Mouse (Mus musculus): Measurements from ENCODE around the gene Hk2. TPM values are rescaled to one million over a fixed set of nuclear protein-coding genes. Genes with fewer than 3 reads are reported as not detected.

The Hk2 gene
- polyA plus RNA-seq, 1 experiment: 81.2 TPM

DNA sequence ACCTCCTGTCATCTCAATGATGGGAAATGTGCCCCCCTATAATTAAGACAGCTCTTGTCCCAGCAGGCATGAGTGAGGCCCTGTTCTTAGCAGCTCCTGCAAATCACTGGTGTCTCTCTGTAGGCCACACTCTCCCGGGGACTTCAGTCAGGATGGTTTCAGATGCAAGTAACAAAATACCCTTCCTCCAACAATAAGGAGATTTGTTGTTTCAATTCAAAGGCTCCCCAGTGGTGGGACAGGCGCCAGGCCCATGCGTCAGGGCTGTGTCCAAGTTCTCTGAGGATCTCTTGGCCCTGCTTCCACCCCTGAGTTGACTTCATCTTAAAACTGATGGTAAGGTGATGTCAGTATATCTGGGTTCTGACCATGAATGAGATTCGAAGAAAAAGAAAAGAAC lies 9.7 kb upstream of the Hk2 start:
- no peaks in the 10 kb centered on the region for H3K27me3 ChIP-seq (ENCODE audit: control insufficient read depth, insufficient read depth, insufficient read length)
- TF ChIP-seq USF1 (IDR thresholded peaks at IDR 0.05; ENCODE audit: low read depth) (no peak), MAX (IDR thresholded peaks at IDR 0.05; ENCODE audit: low read depth) (no peak), TCF12 (IDR thresholded peaks at IDR 0.05; ENCODE audit: insufficient read depth, poor library complexity, severe bottlenecking) (no peak), CEBPB (IDR thresholded peaks at IDR 0.05; ENCODE audit: insufficient read depth, poor library complexity, severe bottlenecking) (no peak), E2F4 (IDR thresholded peaks at IDR 0.05; ENCODE audit: insufficient read depth) (no peak), POLR2A (IDR thresholded peaks at IDR 0.05; ENCODE audit: insufficient read length, low read depth) (no peak), MYOG (IDR thresholded peaks at IDR 0.05; ENCODE audit: control insufficient read depth in 1 of 3, insufficient read depth in 1 of 3, insufficient read length in 2 of 3, low read depth in 2 of 3) (no peak), REST (IDR thresholded peaks at IDR 0.05; ENCODE audit: insufficient read depth, insufficient read length) (no peak), POLR2AphosphoS2 (IDR thresholded peaks at IDR 0.05; ENCODE audit: insufficient read length, low read depth) (no peak), MYOD1 (IDR thresholded peaks at IDR 0.05; ENCODE audit: control insufficient read depth in 1 of 3, insufficient read length in 2 of 3, low read depth in 2 of 3) (no peak), TCF3 (IDR thresholded peaks at IDR 0.05; ENCODE audit: insufficient read length, low read depth) (no peak), SRF (IDR thresholded peaks at IDR 0.05; ENCODE audit: control insufficient read depth, insufficient read length, low read depth) (no peak)
- H3K4me2 ChIP-seq (ENCODE audit: low read depth): no peak overlapping the region

DNA sequence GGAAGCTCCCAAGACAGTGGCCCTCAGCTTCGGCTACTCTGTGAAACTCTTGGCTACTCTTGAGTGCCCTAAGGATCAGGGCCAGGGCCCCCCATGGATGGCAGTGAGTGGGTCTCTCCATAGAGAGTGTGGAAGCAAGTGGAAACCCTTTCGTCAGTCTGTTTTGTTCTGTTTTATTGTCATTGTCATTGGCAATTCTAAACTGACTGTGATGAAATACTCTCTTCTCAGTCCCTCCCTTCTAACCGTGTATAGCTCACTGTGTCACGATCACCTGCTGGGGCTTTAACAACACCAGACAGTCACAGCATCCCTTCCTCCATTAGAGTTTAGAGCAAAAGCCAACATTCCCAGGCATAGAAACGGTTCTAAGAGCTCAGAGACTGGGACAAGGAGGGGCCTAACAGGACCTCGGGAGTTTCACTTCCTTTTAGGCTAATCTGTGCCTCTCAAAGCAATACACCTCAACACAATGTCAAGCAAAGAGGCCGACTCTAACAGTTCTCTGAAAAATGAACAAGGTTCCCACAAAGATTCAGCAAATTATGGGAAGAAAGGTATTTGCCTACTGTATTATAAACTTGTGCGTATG lies 6.6 kb upstream of the Hk2 start:
- H3ac ChIP-seq (ENCODE audit: control insufficient read depth, insufficient read length): no peak overlapping the region
- H3K4me2 ChIP-seq (ENCODE audit: low read depth): no peak overlapping the region

More for the DNA sequence above, 9.7 kb upstream of the Hk2 start:
- Histone ChIP-seq H3K36me3 (ENCODE audit: control insufficient read depth, insufficient read depth) (no peaks in the 10 kb centered on the region), H3K79me2 (ENCODE audit: control insufficient read depth, insufficient read depth) (no peaks in the 10 kb centered on the region), H3ac (ENCODE audit: control insufficient read depth, insufficient read length) (no peak overlapping the region), H3K4me3 (no peak overlapping the region)

DNA sequence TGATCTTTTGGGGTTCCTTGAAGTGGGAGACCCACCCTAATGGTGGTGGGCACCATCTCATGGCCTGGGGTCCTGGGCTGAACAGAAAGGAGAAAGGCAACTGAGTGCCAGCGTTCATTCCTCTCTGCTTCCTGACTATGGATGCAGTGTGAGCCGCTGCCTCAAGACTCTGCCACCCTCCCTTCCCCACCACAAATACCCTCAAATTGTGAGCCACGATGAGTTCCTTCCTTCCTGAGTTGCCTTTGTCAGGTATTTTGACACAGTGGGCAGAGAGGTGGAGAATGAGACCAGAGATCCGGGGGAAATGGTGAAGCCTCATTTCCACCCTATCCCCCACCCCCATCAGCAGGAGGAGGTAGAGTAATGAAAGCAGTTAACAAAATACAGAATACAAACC lies 6.1 kb upstream of the Hk2 start:
- Histone ChIP-seq H3K79me2 (ENCODE audit: control insufficient read depth, insufficient read depth) (no peaks in the 10 kb centered on the region), H3K4me2 (ENCODE audit: low read depth) (no peak overlapping the region)
- TF ChIP-seq TCF3 (IDR thresholded peaks at IDR 0.05; ENCODE audit: insufficient read length, low read depth) (no peak), MAX (IDR thresholded peaks at IDR 0.05; ENCODE audit: low read depth) (no peak), SRF (IDR thresholded peaks at IDR 0.05; ENCODE audit: control insufficient read depth, insufficient read length, low read depth) (no peak), MYOD1 (IDR thresholded peaks at IDR 0.05; ENCODE audit: control insufficient read depth in 1 of 3, insufficient read length in 2 of 3, low read depth in 2 of 3) (no peak), USF1 (IDR thresholded peaks at IDR 0.05; ENCODE audit: low read depth) (no peak), CEBPB (IDR thresholded peaks at IDR 0.05; ENCODE audit: insufficient read depth, poor library complexity, severe bottlenecking) (no peak), POLR2A (IDR thresholded peaks at IDR 0.05; ENCODE audit: insufficient read length, low read depth) (no peak)

More for the DNA sequence above, 6.6 kb upstream of the Hk2 start:
- H3K36me3 ChIP-seq (ENCODE audit: control insufficient read depth, insufficient read depth): no peaks in the 10 kb centered on the region
- TF ChIP-seq USF1 (IDR thresholded peaks at IDR 0.05; ENCODE audit: low read depth): no peak
- H3K27me3 ChIP-seq (ENCODE audit: control insufficient read depth, insufficient read depth, insufficient read length): no peaks in the 10 kb centered on the region
- no peaks in the 10 kb centered on the region for H3K79me2 ChIP-seq (ENCODE audit: control insufficient read depth, insufficient read depth)
- no peak overlapping the region for H3K4me3 ChIP-seq

DNA sequence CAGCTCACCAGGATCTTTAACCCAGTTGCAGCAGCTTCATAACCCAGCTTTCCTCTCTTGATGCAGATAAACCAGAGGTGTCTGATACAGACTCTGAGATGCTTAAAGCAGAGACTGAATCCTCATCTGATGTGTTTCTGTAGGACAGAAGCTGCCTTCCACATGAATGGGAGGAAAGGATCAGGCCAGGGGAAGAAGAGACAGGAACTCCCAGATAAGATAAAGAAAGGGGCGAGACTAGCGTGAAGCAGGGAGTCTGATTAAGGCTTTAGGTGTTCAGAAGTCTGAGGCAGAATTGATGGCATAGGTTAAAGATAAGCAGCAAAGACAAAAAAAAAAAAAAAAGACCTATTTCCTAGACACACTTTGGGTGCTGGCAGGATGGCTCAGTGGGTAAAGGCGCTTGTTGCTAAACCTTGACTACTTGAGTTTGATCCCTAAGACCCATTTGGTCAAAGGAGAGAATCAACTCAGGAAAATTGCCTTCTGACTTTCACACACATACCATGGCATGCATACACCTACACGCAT lies 2.9 kb upstream of the Hk2 start:
- Histone ChIP-seq H3K79me2 (ENCODE audit: control insufficient read depth, insufficient read depth) (peaks cover 9% of the 10 kb centered on the region), H3ac (ENCODE audit: control insufficient read depth, insufficient read length) (no peak overlapping the region), H3K4me2 (ENCODE audit: low read depth) (no peak overlapping the region), H3K36me3 (ENCODE audit: control insufficient read depth, insufficient read depth) (no peaks in the 10 kb centered on the region), H3K27me3 (ENCODE audit: control insufficient read depth, insufficient read depth, insufficient read length) (no peaks in the 10 kb centered on the region), H3K4me3 (no peak overlapping the region)
- TF ChIP-seq MYOG (IDR thresholded peaks at IDR 0.05; ENCODE audit: control insufficient read depth in 1 of 3, insufficient read depth in 1 of 3, insufficient read length in 2 of 3, low read depth in 2 of 3): no peak

More for the DNA sequence above, 6.1 kb upstream of the Hk2 start:
- H3K4me3 ChIP-seq: no peak overlapping the region
- H3K27me3 ChIP-seq (ENCODE audit: control insufficient read depth, insufficient read depth, insufficient read length): no peaks in the 10 kb centered on the region
- no peaks in the 10 kb centered on the region for H3K36me3 ChIP-seq (ENCODE audit: control insufficient read depth, insufficient read depth)
- H3ac ChIP-seq (ENCODE audit: control insufficient read depth, insufficient read length): no peak overlapping the region

DNA sequence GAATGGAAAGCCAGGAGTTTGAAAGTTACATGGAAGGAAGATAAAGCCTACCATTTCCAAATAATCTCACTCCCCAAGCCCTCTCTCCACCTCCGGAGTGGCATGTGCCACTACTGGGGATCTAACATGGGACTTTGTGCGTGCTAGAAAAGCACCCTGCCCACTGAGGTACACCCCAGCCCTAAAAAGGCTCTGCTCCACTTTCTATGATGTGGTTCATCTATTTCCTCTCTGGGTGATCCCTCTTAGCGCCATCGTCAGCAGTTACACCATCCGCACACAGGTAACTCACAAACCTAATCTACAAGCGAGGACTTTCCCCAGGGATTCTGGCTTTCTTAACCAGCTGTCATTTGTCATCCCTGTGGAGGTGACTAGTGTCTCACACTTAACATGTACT lies 1.1 kb upstream of the Hk2 start:
- TF ChIP-seq CEBPB (IDR thresholded peaks at IDR 0.05; ENCODE audit: insufficient read depth, poor library complexity, severe bottlenecking) (no peak), TCF12 (IDR thresholded peaks at IDR 0.05; ENCODE audit: insufficient read depth, poor library complexity, severe bottlenecking) (no peak), USF1 (IDR thresholded peaks at IDR 0.05; ENCODE audit: low read depth) (no peak), REST (IDR thresholded peaks at IDR 0.05; ENCODE audit: insufficient read depth, insufficient read length) (no peak), MYOD1 (IDR thresholded peaks at IDR 0.05; ENCODE audit: control insufficient read depth in 1 of 3, insufficient read length in 2 of 3, low read depth in 2 of 3) (no peak), POLR2A (IDR thresholded peaks at IDR 0.05; ENCODE audit: insufficient read length, low read depth) (no peak), SRF (IDR thresholded peaks at IDR 0.05; ENCODE audit: control insufficient read depth, insufficient read length, low read depth) (no peak), POLR2AphosphoS2 (IDR thresholded peaks at IDR 0.05; ENCODE audit: insufficient read length, low read depth) (no peak), MAX (IDR thresholded peaks at IDR 0.05; ENCODE audit: low read depth) (no peak), TCF3 (IDR thresholded peaks at IDR 0.05; ENCODE audit: insufficient read length, low read depth) (no peak), MYOG (IDR thresholded peaks at IDR 0.05; ENCODE audit: control insufficient read depth in 1 of 3, insufficient read depth in 1 of 3, insufficient read length in 2 of 3, low read depth in 2 of 3) (no peak), E2F4 (IDR thresholded peaks at IDR 0.05; ENCODE audit: insufficient read depth) (no peak)
- Histone ChIP-seq H3K4me3 (peak overlapping the region; percentile 99), H3ac (ENCODE audit: control insufficient read depth, insufficient read length) (no peak overlapping the region), H3K79me2 (ENCODE audit: control insufficient read depth, insufficient read depth) (peaks cover 27% of the 10 kb centered on the region), H3K27me3 (ENCODE audit: control insufficient read depth, insufficient read depth, insufficient read length) (no peaks in the 10 kb centered on the region), H3K36me3 (ENCODE audit: control insufficient read depth, insufficient read depth) (no peaks in the 10 kb centered on the region), H3K4me2 (ENCODE audit: low read depth) (no peak overlapping the region)

All from myocyte (in vitro differentiated cells).